Mouse (Mus musculus): ENCODE measurements around the gene Ctnna2. TPM values are rescaled to one million over a fixed set of nuclear protein-coding genes. Genes with fewer than 3 reads are reported as not detected.

The Ctnna2 gene
- polyA plus RNA-seq, 1 experiment from 2014 or later: 52.0 TPM

DNA sequence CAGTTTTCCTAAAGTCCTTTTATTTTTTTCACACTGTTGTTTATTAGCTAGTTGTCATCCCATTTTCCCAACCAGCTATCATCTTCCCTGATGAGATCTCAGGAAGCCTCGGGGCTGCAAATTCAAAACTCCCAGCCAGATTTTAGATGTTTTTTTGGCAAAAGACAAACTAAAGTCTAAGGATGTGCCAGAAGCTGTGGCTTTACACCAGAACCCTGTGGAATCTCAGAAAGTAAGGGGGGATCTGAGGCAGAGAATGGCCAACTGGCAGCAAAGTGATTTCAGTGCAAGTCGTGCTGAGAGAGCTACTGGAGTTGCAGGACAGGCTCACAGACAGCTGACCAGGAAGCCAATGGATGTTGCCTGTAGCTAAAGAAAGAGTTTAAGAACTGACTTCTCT lies 451.9 kb downstream of the Ctnna2 start:
- H3K27me3 ChIP-seq (ENCODE audit: control insufficient read depth, insufficient read depth, low read length): no peaks in the 10 kb centered on the region
- H3K9me3 ChIP-seq (ENCODE audit: control insufficient read depth, low read length): no peaks in the 10 kb centered on the region
- no peaks in the 10 kb centered on the region for H3K36me3 ChIP-seq (ENCODE audit: control insufficient read depth, insufficient read depth, low read length)
- no peak for DNase-seq (ENCODE audit: low spot score)
- H3K4me3 ChIP-seq (ENCODE audit: low read depth, low read length): no peak overlapping the region
- ATAC-seq (ENCODE audit: low FRiP score): no peak
- H3K4me1 ChIP-seq (replicated peaks; ENCODE audit: control insufficient read depth, insufficient read depth, low read length): no peaks in the 10 kb centered on the region
- H3K4me2 ChIP-seq (replicated peaks; ENCODE audit: low read depth, low read length): no peak overlapping the region
- WGBS: 83% methylated on average over 2 of the region's 2 CpGs
- H3K9ac ChIP-seq (ENCODE audit: low read depth, low read length): no peak overlapping the region
- H3K27ac ChIP-seq (ENCODE audit: low read depth, low read length): no peak overlapping the region

DNA sequence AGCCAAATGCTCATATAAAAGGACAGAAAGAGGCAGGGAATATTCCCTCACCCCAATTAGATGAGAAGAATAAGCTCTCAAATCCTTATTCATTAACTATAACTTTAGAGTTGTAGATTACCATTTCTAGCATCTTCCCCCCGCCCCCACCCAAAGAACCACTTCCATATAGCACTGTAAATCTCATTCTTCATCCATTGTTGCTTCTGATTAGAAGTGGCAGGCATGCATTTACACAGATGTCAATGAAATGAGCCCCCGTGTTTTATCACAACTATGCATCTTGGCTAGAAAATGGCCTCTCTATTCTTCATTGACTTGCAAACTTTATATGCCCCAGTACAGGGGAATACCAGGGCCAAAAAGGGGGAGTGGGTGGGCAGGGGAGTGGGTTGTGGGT lies 457.7 kb downstream of the Ctnna2 start:
- DNase-seq (ENCODE audit: low spot score) (no peak), ATAC-seq (ENCODE audit: low FRiP score) (no peak)
- Histone ChIP-seq H3K27ac (ENCODE audit: low read depth, low read length) (no peak overlapping the region), H3K36me3 (ENCODE audit: control insufficient read depth, insufficient read depth, low read length) (no peaks in the 10 kb centered on the region), H3K9ac (ENCODE audit: low read depth, low read length) (no peak overlapping the region), H3K9me3 (ENCODE audit: control insufficient read depth, low read length) (no peaks in the 10 kb centered on the region), H3K4me3 (ENCODE audit: low read depth, low read length) (no peak overlapping the region), H3K4me1 (replicated peaks; ENCODE audit: control insufficient read depth, insufficient read depth, low read length) (no peaks in the 10 kb centered on the region), H3K4me2 (replicated peaks; ENCODE audit: low read depth, low read length) (no peak overlapping the region), H3K27me3 (ENCODE audit: control insufficient read depth, insufficient read depth, low read length) (no peaks in the 10 kb centered on the region)
- 85% methylated on average over 2 of the region's 2 CpGs for WGBS

DNA sequence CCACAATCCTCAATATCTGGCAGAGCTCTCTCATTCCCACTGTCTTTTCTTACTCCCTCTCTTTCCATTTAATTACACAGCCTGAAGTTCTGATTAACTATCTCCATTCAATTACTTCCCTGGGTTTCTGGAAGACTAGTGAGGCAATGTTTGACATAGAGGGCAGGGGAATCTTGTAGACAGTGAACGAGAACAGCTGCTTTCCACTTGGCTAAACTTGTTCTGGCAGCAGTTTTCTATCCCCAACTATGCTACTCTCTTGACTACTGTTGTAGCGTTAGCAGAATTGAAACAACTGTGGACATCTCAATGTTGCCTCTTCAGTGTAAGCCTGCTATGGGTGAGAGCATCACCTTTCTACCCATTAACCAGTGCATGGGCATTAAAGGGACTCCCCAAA lies 463.0 kb downstream of the Ctnna2 start:
- no peak for ATAC-seq (ENCODE audit: low FRiP score)
- Histone ChIP-seq H3K9me3 (ENCODE audit: control insufficient read depth, low read length) (no peaks in the 10 kb centered on the region), H3K4me3 (ENCODE audit: low read depth, low read length) (no peak overlapping the region), H3K27me3 (ENCODE audit: control insufficient read depth, insufficient read depth, low read length) (no peaks in the 10 kb centered on the region), H3K4me2 (replicated peaks; ENCODE audit: low read depth, low read length) (no peak overlapping the region), H3K36me3 (ENCODE audit: control insufficient read depth, insufficient read depth, low read length) (no peaks in the 10 kb centered on the region), H3K9ac (ENCODE audit: low read depth, low read length) (no peak overlapping the region), H3K4me1 (replicated peaks; ENCODE audit: control insufficient read depth, insufficient read depth, low read length) (no peaks in the 10 kb centered on the region), H3K27ac (ENCODE audit: low read depth, low read length) (no peak overlapping the region)
- DNase-seq (ENCODE audit: low spot score): no peak
- 77% methylated on average over 2 of the region's 2 CpGs for WGBS

DNA sequence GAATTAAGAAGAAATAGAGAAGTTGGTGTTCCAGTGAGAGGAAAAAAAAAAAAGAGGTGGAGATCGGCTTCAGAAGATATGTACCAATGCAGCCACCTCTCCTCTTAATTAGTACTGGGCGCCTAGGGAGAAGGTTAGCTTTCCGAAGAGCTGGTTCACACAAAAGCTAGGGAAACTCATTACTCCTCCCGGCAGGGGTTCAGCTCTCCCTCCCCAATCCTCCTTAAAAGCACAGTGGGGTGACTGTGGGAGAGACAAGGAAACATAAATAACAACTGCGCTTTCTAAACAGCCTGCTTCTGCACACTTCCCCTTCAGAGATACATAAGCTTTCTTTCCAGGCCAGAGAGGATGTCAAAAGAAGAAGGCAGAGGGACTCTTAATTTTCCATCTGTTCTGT lies 467.7 kb downstream of the Ctnna2 start:
- no peak overlapping the region for H3K4me2 ChIP-seq (replicated peaks; ENCODE audit: low read depth, low read length)
- H3K27me3 ChIP-seq (ENCODE audit: control insufficient read depth, insufficient read depth, low read length): no peaks in the 10 kb centered on the region
- no peak for ATAC-seq (ENCODE audit: low FRiP score)
- no peaks in the 10 kb centered on the region for H3K9me3 ChIP-seq (ENCODE audit: control insufficient read depth, low read length)
- no peaks in the 10 kb centered on the region for H3K36me3 ChIP-seq (ENCODE audit: control insufficient read depth, insufficient read depth, low read length)
- 4% methylated on average over 5 of the region's 5 CpGs for WGBS
- H3K4me1 ChIP-seq (replicated peaks; ENCODE audit: control insufficient read depth, insufficient read depth, low read length): no peaks in the 10 kb centered on the region
- DNase-seq (ENCODE audit: low spot score): no peak
- no peak overlapping the region for H3K9ac ChIP-seq (ENCODE audit: low read depth, low read length)
- no peak overlapping the region for H3K4me3 ChIP-seq (ENCODE audit: low read depth, low read length)
- H3K27ac ChIP-seq (ENCODE audit: low read depth, low read length): no peak overlapping the region

DNA sequence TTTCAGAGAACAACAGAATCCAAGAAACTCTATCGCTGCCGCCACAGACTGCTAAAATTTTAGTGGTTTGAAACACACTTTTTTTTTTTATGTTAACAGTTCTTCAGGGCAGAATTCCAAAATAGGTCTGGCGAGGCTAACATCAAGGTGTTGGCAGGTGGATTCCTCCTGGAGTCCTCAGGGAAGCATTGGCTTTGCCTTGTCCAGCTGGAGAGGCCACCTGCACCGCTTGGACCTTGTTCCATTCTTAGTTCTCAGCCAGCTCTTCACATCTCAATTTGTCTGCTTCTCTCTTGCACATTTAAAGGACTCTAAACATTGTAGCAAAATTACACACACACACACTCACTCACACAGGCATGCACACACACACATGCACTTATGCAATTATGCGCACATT lies 487.8 kb downstream of the Ctnna2 start:
- Histone ChIP-seq H3K4me2 (replicated peaks; ENCODE audit: low read depth, low read length) (no peak overlapping the region), H3K27me3 (ENCODE audit: control insufficient read depth, insufficient read depth, low read length) (no peaks in the 10 kb centered on the region), H3K36me3 (ENCODE audit: control insufficient read depth, insufficient read depth, low read length) (no peaks in the 10 kb centered on the region), H3K4me3 (ENCODE audit: low read depth, low read length) (no peak overlapping the region), H3K9me3 (ENCODE audit: control insufficient read depth, low read length) (no peaks in the 10 kb centered on the region), H3K4me1 (replicated peaks; ENCODE audit: control insufficient read depth, insufficient read depth, low read length) (no peaks in the 10 kb centered on the region), H3K27ac (ENCODE audit: low read depth, low read length) (no peak overlapping the region), H3K9ac (ENCODE audit: low read depth, low read length) (no peak overlapping the region)
- ATAC-seq (ENCODE audit: low FRiP score): no peak
- 91% methylated on average over 5 of the region's 5 CpGs for WGBS
- DNase-seq (ENCODE audit: low spot score): no peak

DNA sequence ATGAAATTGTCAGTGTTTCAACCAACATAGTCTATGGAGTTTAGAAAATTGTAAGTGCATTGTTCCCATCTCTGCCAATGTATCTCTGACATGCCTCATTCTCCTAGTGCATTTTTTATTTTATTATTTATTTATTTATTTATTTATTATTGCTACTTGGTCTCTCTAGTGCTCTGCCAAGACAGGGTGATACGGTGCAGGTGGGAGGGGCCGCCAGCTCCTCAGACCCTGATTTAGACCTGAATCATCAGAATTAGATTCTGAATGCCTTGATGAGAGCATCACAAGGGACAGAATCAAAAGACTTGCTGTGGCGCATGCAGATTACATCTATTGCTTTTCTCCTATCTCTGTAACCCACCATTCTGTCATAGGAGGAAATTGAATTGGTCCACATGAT lies 492.8 kb downstream of the Ctnna2 start:
- Histone ChIP-seq H3K27ac (ENCODE audit: low read depth, low read length) (no peak overlapping the region), H3K36me3 (ENCODE audit: control insufficient read depth, insufficient read depth, low read length) (no peaks in the 10 kb centered on the region), H3K9me3 (ENCODE audit: control insufficient read depth, low read length) (no peaks in the 10 kb centered on the region), H3K9ac (ENCODE audit: low read depth, low read length) (no peak overlapping the region), H3K27me3 (ENCODE audit: control insufficient read depth, insufficient read depth, low read length) (no peaks in the 10 kb centered on the region), H3K4me3 (ENCODE audit: low read depth, low read length) (no peak overlapping the region), H3K4me2 (replicated peaks; ENCODE audit: low read depth, low read length) (no peak overlapping the region), H3K4me1 (replicated peaks; ENCODE audit: control insufficient read depth, insufficient read depth, low read length) (no peaks in the 10 kb centered on the region)
- ATAC-seq (ENCODE audit: low FRiP score) (no peak), DNase-seq (ENCODE audit: low spot score) (no peak)
- WGBS: 93% methylated on average over 3 of the region's 3 CpGs

DNA sequence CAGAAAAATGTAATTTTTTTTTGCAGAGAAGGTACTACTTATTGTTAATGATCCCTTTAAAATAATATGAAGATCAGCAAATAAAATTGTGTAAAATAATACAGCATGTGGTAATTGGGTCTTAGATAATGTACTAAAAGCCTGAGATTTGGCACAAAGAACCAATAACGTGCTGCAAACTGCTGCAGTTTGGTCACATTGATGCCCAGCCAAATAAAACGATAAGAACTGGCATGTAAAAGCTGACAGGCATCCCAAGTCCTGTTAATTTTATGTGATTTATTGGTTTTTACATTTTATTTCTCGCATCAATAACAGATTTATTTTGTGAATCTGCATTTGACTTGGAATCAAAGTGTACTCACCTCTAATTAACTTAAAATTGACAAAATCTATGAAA lies 497.4 kb downstream of the Ctnna2 start:
- H3K9ac ChIP-seq (ENCODE audit: low read depth, low read length): no peak overlapping the region
- DNase-seq (ENCODE audit: low spot score): no peak
- H3K27me3 ChIP-seq (ENCODE audit: control insufficient read depth, insufficient read depth, low read length): no peaks in the 10 kb centered on the region
- 89% methylated on average over 3 of the region's 3 CpGs for WGBS
- no peak for ATAC-seq (ENCODE audit: low FRiP score)
- no peaks in the 10 kb centered on the region for H3K4me1 ChIP-seq (replicated peaks; ENCODE audit: control insufficient read depth, insufficient read depth, low read length)
- H3K36me3 ChIP-seq (ENCODE audit: control insufficient read depth, insufficient read depth, low read length): no peaks in the 10 kb centered on the region
- no peak overlapping the region for H3K4me2 ChIP-seq (replicated peaks; ENCODE audit: low read depth, low read length)
- H3K9me3 ChIP-seq (ENCODE audit: control insufficient read depth, low read length): no peaks in the 10 kb centered on the region
- no peak overlapping the region for H3K27ac ChIP-seq (ENCODE audit: low read depth, low read length)
- H3K4me3 ChIP-seq (ENCODE audit: low read depth, low read length): no peak overlapping the region

DNA sequence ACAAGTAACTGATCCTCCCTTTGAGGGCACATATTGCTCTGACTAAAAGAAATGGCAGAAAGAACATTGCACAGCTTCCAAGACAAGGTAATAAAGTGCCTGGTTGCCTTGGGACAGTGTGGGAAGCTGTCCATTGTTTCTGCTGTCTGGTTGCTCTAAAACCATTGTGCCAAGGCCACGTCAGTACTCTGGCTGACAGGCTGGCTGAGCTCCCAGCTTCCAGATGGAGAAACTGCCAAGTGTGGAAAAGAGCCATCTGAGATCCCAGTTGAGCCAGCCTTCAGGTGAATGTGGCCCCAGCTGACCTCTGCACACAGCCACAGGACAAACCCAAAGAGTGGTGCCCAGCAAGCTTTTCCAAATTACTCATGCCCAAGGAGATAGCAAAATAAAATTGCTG lies 504.1 kb downstream of the Ctnna2 start:
- ATAC-seq (ENCODE audit: low FRiP score) (no peak), DNase-seq (ENCODE audit: low spot score) (no peak)

DNA sequence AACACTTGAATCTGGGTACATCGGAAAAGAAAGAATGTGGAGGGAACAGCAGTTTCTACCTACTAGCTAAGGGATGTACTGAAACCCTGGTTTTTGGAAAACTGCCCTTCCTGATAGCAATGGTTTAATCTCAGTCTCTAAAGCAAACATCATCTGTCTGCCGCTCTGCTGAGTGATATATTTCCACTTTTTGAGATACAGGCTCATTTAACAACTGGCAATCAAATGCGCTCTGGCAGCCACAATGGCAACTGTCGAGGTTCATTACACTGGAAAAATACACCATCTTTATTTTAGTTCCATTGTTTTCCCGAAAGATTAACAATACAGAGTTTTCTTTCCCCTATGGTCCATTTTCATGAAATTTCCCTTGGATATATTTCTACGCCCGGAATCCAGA lies 506.2 kb downstream of the Ctnna2 start:
- Histone ChIP-seq H3K27me3 (ENCODE audit: control insufficient read depth, insufficient read depth, low read length) (no peaks in the 10 kb centered on the region), H3K9me3 (ENCODE audit: control insufficient read depth, low read length) (no peaks in the 10 kb centered on the region), H3K4me2 (replicated peaks; ENCODE audit: low read depth, low read length) (no peak overlapping the region), H3K27ac (ENCODE audit: low read depth, low read length) (no peak overlapping the region), H3K4me1 (replicated peaks; ENCODE audit: control insufficient read depth, insufficient read depth, low read length) (no peaks in the 10 kb centered on the region), H3K36me3 (ENCODE audit: control insufficient read depth, insufficient read depth, low read length) (no peaks in the 10 kb centered on the region), H3K4me3 (ENCODE audit: low read depth, low read length) (no peak overlapping the region), H3K9ac (ENCODE audit: low read depth, low read length) (no peak overlapping the region)
- ATAC-seq (ENCODE audit: low FRiP score) (no peak), DNase-seq (ENCODE audit: low spot score) (no peak)
- 80% methylated on average over 7 of the region's 7 CpGs for WGBS

More for the DNA sequence above, 504.1 kb downstream of the Ctnna2 start:
- H3K9me3 ChIP-seq (ENCODE audit: control insufficient read depth, low read length): no peaks in the 10 kb centered on the region
- no peaks in the 10 kb centered on the region for H3K36me3 ChIP-seq (ENCODE audit: control insufficient read depth, insufficient read depth, low read length)
- H3K9ac ChIP-seq (ENCODE audit: low read depth, low read length): no peak overlapping the region
- H3K4me3 ChIP-seq (ENCODE audit: low read depth, low read length): no peak overlapping the region
- H3K4me2 ChIP-seq (replicated peaks; ENCODE audit: low read depth, low read length): no peak overlapping the region
- H3K27ac ChIP-seq (ENCODE audit: low read depth, low read length): no peak overlapping the region
- no peaks in the 10 kb centered on the region for H3K27me3 ChIP-seq (ENCODE audit: control insufficient read depth, insufficient read depth, low read length)
- 44% methylated on average over 1 of the region's 1 CpGs for WGBS
- H3K4me1 ChIP-seq (replicated peaks; ENCODE audit: control insufficient read depth, insufficient read depth, low read length): no peaks in the 10 kb centered on the region
